Mouse (Mus musculus) forelimb bud, embryonic 11.5 days (tissue): Measurements from ENCODE around the gene Galnt10.

Experiments
- DNase-seq: peaks from one replicate; pipeline ENCODE4 v3.0.0-alpha.2; 2012; ENCODE audit warnings: low read depth, low spot score

Galnt10 gene

DNA sequence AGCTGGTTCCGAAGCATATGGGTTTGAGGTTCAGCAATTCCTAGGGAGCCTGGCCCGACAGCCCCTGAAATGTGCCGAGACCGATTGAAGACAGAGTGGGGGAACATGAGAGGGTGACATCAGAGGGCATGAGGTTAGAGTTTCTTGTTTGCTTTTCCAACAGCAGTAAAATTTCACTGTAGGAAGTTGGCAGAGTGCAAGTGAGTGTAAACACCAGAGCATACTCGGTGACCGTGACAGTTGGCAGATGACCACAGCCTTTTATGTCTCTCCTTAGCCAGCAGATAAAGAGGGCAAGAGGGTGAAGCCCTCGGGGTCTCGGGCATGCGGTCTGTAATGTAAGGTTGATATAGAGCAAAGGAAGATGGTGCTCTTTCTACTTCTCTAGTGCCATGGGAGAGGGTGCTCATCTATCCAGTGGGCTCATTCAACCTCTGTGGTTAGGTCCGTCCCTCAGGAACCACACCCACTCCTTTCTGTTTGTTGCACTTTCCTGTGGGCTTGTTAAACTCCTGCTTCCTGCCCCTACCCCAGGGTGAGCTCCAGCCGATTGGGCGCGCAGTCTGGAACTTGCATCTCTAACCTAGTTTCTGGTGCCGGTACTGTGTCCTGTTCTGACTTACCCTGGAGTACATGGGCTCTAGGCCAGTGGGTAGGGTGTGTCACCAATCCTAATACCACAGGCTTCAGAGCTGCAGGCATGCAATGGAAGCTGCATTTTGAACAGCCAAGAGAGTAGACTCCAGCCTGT is 43.1 kb downstream of the Galnt10 start:
- no peak for DNase-seq

DNA sequence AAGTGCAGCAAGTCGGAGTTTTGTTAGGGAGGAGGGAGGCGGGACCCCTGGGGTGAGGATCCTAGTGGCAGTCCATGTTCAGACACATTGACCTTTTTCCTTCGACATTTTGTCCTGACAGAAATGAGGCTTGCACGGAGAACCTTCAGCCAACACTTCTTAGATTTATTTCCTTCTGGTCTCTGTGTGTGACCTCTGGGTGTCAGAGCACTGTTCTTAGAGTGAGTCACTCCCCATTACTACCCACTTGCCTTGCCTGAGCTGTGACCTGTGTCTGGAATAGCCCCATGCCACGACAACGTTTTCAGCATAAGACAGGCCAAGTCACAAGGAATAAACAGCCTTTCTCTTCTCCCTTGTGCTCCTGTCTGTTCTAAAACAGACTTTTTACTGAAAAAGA is 44.6 kb downstream of the Galnt10 start:
- DNase-seq = no peak

DNA sequence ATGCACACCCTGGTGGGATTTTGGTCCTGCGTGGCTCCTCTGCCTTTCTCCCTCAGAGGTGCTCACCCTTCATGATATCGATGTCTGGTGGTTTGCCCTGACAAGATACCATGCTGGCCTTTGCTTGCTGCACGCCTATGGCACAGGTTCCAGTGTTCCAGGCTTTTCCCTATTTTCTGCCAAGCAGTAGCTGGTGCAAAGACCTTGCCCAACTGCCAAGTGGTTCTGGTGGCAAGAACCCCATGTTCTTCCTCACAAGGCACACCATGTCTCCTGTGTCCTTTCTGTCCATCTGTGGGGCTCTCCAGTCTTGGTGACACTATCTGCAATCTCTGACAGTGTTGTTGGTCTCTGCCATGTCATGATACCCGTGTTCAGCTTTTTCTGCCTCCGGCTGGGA is 45.6 kb downstream of the Galnt10 start:
- DNase-seq = no peak

DNA sequence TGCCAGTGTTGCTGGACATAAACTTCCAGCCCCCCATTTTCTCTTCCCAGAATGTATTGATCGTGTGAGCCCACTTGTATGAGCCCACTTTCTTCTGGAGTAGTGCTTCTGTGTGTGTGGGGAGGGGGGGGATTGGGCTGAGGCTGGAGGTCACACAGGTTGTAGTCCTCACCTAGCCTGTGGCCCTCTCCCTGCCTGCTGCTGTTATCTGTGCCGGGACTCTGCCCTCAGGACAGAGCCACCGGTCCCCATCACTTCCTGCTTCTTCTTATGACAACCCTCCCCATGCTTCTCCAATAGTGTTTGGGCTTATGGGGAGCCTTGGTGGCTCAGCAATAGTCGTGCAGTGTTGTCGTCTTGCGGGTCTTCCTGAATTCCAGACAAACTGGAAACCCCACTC is 46.7 kb downstream of the Galnt10 start:
- no peak for DNase-seq

DNA sequence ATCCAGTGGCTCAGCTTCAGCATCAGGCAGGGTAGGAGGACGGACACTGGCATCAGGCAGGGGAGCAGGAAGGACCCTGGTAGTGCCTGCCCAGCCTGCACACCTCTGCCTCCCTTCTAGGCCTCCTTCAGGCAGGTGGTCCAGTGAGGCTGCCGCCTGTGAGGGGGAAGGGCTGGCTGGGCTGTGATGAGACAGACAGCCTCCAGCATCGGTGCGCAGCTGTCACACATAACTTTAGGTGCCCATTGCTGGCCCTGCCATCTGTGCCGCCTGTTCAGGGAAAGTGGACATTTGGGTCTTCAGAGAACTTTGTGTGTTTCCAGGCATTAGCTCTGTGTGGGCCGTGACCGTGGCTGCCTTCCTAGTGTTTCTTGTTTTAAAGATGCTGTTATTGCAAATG is 47.5 kb downstream of the Galnt10 start:
- DNase-seq = no peak

DNA sequence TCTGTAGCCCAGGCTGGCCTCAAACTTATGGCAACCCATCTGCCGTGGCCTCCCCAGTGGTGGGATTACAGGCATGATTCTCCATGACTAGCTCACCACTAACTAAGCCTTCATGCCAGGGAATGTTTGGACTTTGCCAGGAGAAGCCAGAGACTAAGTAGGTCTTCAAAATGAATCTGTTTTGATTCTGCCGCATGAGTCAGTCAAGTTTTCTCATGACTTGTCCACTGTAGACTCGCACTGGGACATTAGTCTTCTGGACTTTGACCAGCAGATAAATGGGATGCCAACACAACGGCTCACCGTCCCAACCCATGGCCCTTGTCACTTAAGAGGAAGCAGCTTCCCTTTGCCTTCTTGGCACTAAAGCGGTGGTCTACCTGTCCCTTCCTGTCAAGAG is 49.2 kb downstream of the Galnt10 start:
- no peak for DNase-seq

DNA sequence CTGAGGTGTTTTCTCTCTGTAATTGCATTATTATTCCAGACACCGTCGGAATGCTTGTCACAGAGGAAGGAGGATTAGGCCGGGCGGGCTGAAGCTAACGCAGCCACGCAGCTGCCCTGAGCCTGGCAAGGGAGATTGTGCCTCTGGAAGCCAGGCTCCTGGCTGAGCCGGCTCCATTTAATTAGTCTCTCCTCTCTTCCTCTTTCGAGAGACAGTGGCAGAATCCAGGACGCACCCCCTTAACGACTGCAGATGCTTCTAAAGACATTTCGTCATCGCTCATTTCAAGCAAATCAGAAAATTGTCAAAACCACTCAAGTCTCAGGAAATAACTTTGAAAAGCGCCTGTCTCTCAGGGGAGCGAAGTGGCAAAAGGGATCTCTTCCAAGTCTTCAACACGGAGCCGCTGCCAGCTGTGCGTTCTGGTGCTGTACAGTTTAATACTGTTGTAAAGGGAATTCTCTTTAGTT is 51.0 kb downstream of the Galnt10 start:
- DNase-seq = no peak

DNA sequence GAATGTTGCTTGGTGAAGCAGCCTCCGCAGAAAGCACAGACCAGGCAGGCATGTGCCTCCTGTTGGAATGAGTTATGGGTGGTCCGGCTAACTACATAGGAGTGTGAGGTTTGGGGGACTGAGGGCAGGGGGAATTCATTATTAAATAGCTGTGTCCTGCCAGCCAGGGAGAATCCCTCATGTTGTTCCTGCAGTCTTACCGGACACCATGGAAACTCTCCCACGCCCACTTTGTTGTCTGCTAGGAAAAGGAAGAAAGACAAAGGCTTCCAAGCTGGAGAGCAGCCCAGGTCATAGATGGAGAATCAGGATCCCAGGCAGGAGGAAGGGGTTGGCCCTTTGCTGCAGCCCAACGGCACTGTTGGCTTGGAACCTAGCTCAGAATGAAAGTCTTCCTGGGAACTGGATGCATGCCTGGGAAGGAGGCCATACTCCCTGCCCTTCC is 51.6 kb downstream of the Galnt10 start:
- DNase-seq = no peak

DNA sequence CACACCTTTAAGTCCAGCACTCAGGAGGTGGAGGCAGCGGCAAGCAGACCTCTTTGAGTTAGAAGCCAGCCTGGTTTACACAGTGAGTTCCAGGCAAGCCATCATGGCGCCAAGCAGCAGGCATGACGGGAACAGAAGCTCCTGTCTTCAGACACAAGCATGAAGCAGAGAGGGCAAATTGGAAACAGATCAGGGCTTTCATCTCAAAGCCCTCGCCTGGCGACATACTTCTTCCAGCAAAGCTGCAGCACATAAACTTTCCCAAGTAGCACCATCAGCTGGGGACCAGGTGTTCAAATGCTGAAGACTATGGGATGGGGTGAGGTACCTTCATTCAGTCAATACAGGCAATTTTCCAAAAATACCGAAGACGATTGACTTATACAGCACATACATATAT is 54.9 kb downstream of the Galnt10 start:
- DNase-seq = peak; percentile 57

DNA sequence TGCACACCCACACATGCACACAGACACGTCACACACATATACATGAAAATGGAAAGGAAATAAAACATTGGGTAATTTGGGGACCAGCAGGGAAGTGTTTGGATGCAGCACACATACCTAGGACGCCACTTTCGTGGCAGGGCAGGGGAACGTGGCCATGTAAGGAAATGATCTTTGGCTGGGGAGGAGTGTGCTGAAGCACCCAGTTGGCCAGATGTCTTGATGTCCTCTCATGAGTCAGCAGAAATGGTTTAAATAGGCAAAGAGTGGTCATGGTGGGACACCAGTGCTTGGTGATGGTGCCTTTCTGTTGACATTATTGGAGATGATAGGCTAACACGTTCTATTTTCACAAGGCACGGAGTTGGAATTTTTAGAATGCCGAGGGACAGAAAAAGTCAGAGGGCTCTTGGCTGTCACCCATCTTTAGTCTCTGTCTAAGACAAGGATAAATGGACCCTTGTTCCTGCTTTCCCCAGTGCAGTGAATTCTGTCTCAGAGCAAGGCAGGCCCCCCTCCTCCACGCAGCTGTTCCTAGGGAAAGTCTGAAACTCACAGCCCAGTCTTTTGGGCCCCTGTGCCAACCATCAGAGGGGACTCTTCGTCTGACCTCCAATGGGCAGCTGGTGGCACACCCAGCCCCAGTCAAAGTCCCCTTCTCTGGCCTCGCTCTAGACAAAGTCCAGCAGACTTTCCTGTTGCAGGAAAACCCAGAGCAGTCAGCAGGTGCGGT is 56.1 kb downstream of the Galnt10 start:
- no peak for DNase-seq

DNA sequence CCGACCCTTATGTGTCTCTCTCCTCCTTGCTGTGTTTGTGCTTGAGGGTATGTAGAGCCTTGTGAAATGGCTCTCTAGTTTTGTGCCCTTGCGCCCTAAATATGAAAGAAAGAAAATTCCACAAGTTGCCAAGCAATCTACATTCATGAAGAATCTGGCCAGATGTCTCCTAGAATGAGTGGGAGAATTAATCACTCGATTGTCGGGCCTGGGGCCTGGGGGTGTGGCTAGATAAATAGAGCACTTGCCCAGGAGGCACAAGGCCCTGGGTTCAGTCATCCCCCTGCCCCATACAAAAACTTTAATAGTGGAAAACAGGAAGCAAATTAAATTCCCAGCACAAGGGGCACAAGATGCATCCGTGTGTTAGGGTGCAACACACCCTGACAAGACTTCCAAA is 56.7 kb downstream of the Galnt10 start:
- no peak for DNase-seq

DNA sequence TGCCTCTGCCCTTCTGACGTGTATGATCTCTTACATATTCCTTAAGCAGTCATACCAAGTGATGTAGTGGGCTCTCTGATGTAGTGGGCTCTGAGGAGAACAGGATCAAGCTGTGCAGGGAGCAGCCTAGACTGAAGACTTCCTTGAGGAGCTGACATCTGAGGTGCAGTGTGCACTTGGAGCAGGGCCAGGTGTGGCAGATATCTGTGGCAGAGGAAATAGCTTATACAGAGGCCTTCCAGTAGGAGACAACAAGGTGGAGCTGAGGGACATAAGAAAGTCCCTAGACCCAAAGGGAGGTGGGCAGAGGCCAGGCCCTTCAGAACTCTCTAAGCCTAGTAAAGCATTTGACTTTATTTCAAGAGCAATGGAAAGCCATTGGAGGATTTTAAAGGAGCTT is 61.4 kb downstream of the Galnt10 start:
- no peak for DNase-seq

DNA sequence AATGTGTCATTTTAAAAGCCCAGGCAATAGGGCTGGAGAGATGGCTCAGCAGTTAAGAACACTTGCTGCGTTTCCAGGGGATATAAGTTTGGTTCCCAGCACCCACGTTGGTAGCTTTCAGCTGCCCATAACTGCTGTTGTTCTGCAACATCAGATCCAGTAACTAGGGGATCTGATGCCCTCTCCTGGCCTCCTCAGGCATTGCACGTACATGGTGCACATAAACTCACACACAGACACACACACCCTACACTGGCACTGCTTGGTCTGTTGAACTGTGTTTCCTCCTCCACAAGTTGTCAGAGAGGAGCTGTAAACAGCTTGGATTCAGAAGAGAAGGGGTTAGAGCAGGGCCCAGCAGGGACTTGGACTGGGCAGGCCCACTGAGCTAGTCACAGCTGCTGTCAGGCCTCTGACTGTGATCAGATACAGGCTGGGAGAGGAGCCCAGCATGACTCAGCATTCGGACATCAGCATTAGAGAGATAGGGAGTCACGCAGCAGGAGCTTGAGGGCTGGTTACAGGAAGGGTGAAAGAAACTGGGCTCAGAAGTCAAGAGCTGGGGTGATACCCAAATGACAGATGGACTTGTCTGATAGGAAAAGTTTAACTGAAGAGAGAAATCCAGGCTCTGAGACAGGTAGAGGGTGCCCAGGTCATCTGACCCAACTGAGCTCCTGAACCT is 62.0 kb downstream of the Galnt10 start:
- DNase-seq = no peak

DNA sequence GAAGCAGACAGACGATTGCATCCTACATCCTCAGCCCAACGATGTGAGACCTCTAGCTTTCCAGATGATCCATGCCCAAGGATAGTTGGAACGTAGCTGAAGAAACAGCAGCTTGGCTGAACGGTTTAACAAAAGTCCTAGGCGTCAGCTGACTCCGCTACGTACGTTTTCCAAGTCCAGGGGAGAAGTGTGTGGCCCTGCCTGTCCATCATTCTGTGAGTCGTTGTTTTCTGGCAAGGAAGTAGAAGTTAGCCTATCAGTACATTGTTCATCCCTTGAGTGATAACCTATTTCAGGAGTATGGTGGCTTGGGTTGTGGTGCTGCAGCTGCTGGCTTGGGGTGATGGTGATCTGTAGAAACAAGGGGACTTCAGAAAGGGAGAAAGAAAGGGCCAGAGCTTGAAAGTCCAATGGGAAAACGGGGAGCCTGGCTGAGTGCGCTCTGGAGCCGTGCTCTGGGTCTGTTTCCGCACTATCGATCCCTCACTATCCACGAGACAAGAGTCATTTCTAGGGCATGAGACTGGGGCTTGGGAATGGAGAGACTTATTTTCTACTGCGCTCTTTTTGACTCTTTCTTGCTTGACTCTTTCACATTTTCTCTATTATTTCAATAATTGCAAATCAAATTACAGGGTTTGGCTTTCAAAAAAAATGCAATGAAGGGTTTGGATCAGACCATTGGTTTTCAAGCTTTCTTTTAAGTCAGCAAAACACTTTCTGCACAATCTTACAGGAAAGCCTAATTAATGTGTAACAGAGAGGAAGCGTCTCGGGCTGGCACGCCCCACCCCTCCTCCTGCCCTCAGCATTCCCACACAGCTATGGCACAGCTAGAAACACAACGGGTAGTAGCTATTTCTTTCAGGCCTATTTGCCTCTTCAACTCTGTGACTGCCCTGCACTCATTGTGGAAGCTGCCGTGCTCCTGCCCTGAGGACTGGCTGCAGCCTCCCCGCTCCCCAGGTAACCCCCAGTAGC is 63.2 kb downstream of the Galnt10 start:
- DNase-seq = no peak

DNA sequence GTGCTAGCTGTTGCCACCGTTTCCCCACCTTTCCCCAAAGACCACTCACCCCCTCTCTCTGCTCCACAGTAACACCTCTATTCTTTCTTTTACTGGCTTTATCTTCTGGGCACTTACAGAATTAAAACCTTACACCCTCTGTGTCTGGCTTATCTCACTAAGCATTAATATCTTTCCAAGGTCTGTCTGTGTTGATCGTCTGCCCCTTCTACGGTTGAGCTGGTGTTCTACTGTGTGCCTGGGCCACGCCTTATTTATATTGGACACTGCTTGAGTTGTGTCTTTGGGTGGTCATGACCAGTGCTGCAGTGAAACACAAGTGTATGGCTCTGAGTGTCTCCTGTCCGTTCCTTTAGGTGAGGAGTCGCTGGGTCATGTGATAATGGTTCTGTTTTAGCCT is 68.7 kb downstream of the Galnt10 start:
- no peak for DNase-seq

DNA sequence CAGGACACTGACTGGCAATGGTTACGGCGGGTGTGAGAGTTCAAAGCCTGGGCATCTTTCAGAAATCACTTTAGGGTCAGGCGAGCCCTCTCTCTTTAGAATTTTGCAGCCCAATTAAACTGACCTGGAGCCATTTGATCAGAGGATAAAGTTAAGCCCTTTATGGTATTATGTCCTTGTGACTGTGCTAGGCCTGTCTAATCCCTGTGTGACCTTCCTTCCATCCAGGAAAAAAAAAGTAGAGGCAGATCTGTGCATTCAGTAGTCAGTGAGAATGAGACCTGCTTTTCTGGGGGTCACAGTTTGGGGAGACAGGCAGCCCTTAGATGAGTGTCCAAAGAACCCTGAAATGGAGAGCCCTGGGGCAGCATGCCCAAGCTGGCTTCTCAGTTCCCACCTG is 71.5 kb downstream of the Galnt10 start:
- DNase-seq = no peak

DNA sequence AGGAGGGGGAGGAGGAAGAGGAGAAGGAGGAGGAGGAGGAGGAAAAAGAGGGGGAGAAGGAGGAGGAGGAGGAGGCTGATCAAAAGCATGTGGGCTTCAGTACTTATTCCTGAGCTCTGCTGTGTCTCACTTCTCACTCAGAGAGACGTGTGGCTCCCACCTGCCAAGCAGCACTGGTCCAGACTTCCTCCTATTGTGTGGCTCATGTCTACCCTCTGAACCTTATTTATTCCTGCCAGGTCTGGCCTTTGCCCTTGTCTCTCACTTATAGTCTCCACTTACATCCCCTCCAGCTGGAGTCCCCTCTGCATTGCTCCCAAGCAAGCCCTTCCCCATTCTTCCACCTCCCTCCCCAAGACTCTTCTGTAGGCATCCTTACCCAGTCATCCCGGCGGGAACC is 72.2 kb downstream of the Galnt10 start:
- DNase-seq = no peak

DNA sequence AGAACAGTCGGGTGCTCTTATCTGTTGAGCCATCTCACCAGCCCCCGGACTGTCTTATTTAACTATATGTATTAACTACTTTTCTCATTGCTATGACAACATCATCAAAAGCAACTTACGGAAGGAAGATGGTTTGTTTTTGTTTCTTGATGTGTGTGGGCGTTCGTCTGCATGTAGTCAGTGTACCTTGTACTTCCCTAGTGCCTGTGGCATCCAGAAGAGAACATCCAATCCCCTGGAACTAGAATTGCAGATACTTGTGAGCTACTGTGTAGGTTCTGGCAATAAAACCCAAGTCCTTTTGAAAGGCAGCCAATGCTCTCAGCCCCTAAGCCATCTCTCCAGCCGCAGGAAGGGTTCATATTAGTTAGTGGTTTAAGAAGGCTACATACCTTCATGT is 72.8 kb downstream of the Galnt10 start:
- DNase-seq = no peak

DNA sequence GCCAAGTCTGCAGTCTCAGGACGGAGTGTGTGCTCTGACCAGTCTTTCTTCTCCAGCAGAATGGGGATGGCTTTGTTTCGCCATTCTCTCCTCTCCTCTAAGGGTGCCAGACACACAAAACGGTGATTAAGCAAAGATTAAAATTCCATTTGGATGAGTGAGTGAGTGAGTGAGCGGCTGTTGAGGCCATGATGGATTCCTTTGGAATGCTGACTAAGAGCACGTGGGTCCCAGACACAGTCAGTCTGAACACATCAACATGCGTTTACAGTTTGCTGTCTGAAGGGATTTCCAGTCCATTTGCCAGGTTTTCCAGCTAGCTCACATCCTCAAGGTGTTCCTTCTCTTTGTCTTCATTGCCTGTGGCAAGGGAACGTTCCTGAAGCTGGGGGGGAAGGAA is 74.4 kb downstream of the Galnt10 start:
- no peak for DNase-seq

DNA sequence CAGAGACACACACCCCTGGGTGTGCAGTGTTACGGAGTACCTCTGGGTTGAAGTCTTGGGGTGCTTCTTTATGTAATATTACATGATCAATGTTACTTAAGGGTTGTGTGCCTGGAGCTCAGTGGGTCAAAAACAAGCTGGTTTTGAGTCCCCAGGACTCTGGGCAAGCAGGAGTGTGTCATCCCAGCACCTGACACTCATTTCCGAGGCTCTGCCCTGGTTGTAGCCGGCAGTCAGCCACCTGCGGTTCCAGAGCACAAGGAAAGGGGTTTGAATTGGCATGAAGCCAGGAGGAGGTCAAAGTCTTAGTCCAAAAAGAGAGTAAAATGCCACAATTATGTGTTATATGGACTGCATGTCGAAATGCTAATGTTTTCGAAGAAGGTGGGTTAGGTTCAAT is 74.8 kb downstream of the Galnt10 start:
- DNase-seq = no peak

DNA sequence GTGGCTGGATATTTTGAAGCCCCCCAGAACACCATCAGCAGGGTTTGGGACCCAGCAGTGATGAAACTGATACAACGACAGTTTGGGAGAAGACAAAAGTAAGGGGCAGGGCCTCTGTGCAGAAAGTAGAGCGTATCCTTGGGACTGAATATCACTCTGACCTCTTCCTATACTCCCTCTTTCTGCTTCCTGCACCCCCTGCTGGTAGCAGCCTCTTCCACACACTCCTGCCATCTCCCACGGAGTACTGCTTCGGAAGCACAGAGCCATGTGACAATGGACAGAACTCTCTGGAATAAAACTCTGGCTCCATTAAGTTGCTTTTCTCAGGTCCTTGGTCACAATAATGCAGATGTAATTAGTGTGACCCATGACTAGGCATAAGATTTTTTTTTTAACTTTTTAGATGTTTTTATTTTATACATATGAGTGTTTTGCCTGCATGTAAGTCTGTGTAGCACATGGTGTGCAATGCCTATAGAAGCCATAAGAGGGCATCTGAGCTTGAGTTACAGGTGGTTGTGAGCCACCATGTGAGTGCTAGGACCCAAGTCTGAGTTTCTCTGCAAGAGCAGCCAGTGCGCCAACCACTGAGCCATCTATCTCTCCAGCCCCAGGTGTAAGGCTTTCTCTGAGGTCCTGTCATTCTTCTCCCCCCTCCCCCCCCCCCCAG is 79.7 kb downstream of the Galnt10 start:
- DNase-seq = no peak
